Mouse (Mus musculus) ES-E14 (cell line): Measurements from ENCODE around the gene Ggt1. TPM values are rescaled to one million over a fixed set of nuclear protein-coding genes. Genes with fewer than 3 reads are reported as not detected.

ENCODE experiments used
- DNase-seq: peaks from one replicate; pipeline ENCODE4 v3.0.0-alpha.2; 2013; ENCODE audit warnings: low read depth, low spot score
- H3K27ac ChIP-seq: 2 replicates; pipeline ENCODE4 v1.5.1; 2012; ENCODE audit warnings: low read depth, mild to moderate bottlenecking, low read length, moderate library complexity, mixed read lengths; ENCODE audit not compliant: poor library complexity, insufficient read depth, severe bottlenecking
- H3K36me3 ChIP-seq: 2 replicates; pipeline ENCODE4 v1.6.1; 2012; ENCODE audit warnings: mild to moderate bottlenecking, low read length, moderate library complexity, mixed read lengths; ENCODE audit not compliant: control insufficient read depth, poor library complexity, insufficient read depth, severe bottlenecking
- H3K4me1 ChIP-seq, 2 experiments: fragments of 150-350 bp in 1 of 2; sonication (generic) in 1 of 2; 2 replicates each; pipeline ENCODE4 v1.6.1; 2012; ENCODE audit warnings: low read length in 2 of 2, mild to moderate bottlenecking in 1 of 2, mixed read lengths in 1 of 2; ENCODE audit not compliant: control insufficient read depth in 2 of 2, insufficient read depth in 2 of 2, poor library complexity in 1 of 2
- H3K4me3 ChIP-seq, 2 experiments: fragments of 150-350 bp in 1 of 2; sonication (generic) in 1 of 2; 2 replicates each; pipeline ENCODE4 v1.5.1; 2012; ENCODE audit warnings: low read length in 2 of 2, low read depth in 1 of 2, mild to moderate bottlenecking in 1 of 2, mixed read lengths in 1 of 2; ENCODE audit not compliant: insufficient read depth in 1 of 2, poor library complexity in 1 of 2, severe bottlenecking in 1 of 2
- H3K9ac ChIP-seq: 2 replicates; pipeline ENCODE4 v1.6.1; 2012; ENCODE audit warnings: low read depth, mild to moderate bottlenecking, low read length, mixed read lengths; ENCODE audit not compliant: poor library complexity, insufficient read depth, severe bottlenecking
- H3K9me3 ChIP-seq: fragments of 150-350 bp; sonication (generic); 2 replicates; pipeline ENCODE4 v1.6.1; 2012; ENCODE audit warnings: low read depth, mild to moderate bottlenecking, low read length; ENCODE audit not compliant: control insufficient read depth, insufficient read depth
- CHD2 ChIP-seq: IDR thresholded peaks from 2 replicates; pipeline ENCODE4 v1.6.1; 2014; ENCODE audit warnings: mild to moderate bottlenecking, low read depth, low read length, inconsistent platforms
- HCFC1 ChIP-seq: IDR thresholded peaks from 2 replicates; pipeline ENCODE4 v1.6.1; 2012; ENCODE audit warnings: low read length, inconsistent platforms, borderline replicate concordance; ENCODE audit not compliant: insufficient read depth
- MAFK ChIP-seq: IDR thresholded peaks from 2 replicates; pipeline ENCODE4 v1.6.1; 2014; ENCODE audit warnings: mild to moderate bottlenecking, low read depth, low read length, inconsistent platforms; ENCODE audit not compliant: insufficient read depth
- ZC3H11A ChIP-seq: IDR thresholded peaks from 2 replicates; pipeline ENCODE4 v1.6.1; 2012; ENCODE audit warnings: low read depth, mild to moderate bottlenecking, inconsistent platforms, low read length, borderline replicate concordance
- ZNF384 ChIP-seq: IDR thresholded peaks from 2 replicates; pipeline ENCODE4 v1.6.1; 2012; ENCODE audit warnings: low read depth, low read length, inconsistent platforms
- in situ Hi-C, 2 experiments: fragments of 600-800 bp; cut with MboI; formaldehyde crosslinking; loops; one replicate each; pipeline ENCODE4 v1.15.1; 2025; ENCODE audit warnings: low sequenced_read_pairs in 2 of 2, inconsistent platforms in 1 of 2; ENCODE audit not compliant: unreplicated experiment in 2 of 2
- total RNA-seq: library from RNA; depleted of rRNA; stranded (reverse); fragments of 300-350 nt; gene quantifications from 2 replicates; pipeline ENCODE4 v1.2.3, GENCODE M21; 2012

Ggt1 gene
- total RNA-seq, 1 experiment, result 23.6 TPM

- Histone ChIP-seq H3K27ac (no peak overlapping the region), H3K9me3 (no peaks in the 10 kb centered on the region), H3K36me3 (no peaks in the 10 kb centered on the region), H3K9ac (no peak overlapping the region), H3K4me1 (peaks cover 2 to 5% of the 10 kb centered on the region in 2 experiments; a peak in 3 of 4 replicates), H3K4me3 (no peak overlapping the region)
- in situ Hi-C loops, result no loop called here
- TF ChIP-seq ZC3H11A, result no peak
- no peak for TF ChIP-seq HCFC1
- TF ChIP-seq MAFK, result no peak
- no peak for TF ChIP-seq CHD2
- TF ChIP-seq ZNF384, result no peak
- DNase-seq, result no peak
Measured at GRCm38 (mm10) chr10:75570981-75571657, 9.7 kb downstream of the Ggt1 start.

- Histone ChIP-seq H3K9me3 (no peaks in the 10 kb centered on the region), H3K9ac (no peak overlapping the region), H3K4me3 (no peak overlapping the region), H3K4me1 (peaks cover 0 to 2% of the 10 kb centered on the region in 2 experiments; a peak in 2 of 4 replicates), H3K27ac (no peak overlapping the region), H3K36me3 (no peaks in the 10 kb centered on the region)
- TF ChIP-seq MAFK (no peak), ZNF384 (no peak), CHD2 (no peak), HCFC1 (no peak), ZC3H11A (no peak)
- DNase-seq, result no peak
- in situ Hi-C loops, result no loop called here
Measured at GRCm38 (mm10) chr10:75571937-75572336, 10.5 kb downstream of the Ggt1 start.

- H3K4me3 ChIP-seq, result no peak overlapping the region
- in situ Hi-C loops, result no loop called here
- no peak overlapping the region for H3K9ac ChIP-seq
- H3K4me1 ChIP-seq, result peaks cover 0 to 2% of the 10 kb centered on the region in 2 experiments; a peak in 2 of 4 replicates
- TF ChIP-seq MAFK (no peak), CHD2 (no peak), ZNF384 (no peak), ZC3H11A (no peak), HCFC1 (no peak)
- no peaks in the 10 kb centered on the region for H3K9me3 ChIP-seq
- H3K36me3 ChIP-seq, result no peaks in the 10 kb centered on the region
- no peak for DNase-seq
- H3K27ac ChIP-seq, result no peak overlapping the region
Measured at GRCm38 (mm10) chr10:75573181-75573580, 11.8 kb downstream of the Ggt1 start.

GRCm38 (mm10) chr10:75573965-75574364 lies 12.6 kb downstream of the Ggt1 start:
- Histone ChIP-seq H3K4me3 (no peak overlapping the region), H3K4me1 (peaks cover 0 to 2% of the 10 kb centered on the region in 2 experiments; a peak in 1 of 4 replicates), H3K27ac (no peak overlapping the region), H3K36me3 (peaks cover 4% of the 10 kb centered on the region; the same call in 1 of the 2 replicates), H3K9ac (no peak overlapping the region), H3K9me3 (no peaks in the 10 kb centered on the region)
- in situ Hi-C loops, result no loop called here
- no peak for DNase-seq
- TF ChIP-seq MAFK (no peak), ZNF384 (no peak)

- Histone ChIP-seq H3K4me3 (no peak overlapping the region), H3K4me1 (no peaks in the 10 kb centered on the region), H3K9ac (no peak overlapping the region), H3K27ac (no peak overlapping the region), H3K36me3 (peaks cover 4% of the 10 kb centered on the region; the same call in 1 of the 2 replicates), H3K9me3 (no peaks in the 10 kb centered on the region)
- DNase-seq, result no peak
- in situ Hi-C loops, result loop anchor here in 1 of 2 experiments (25.0 kb wide), 1 partner anchor 383 kb away; the partner anchor contains the start of gene Gm5134
- TF ChIP-seq MAFK (no peak), ZC3H11A (no peak), ZNF384 (no peak), HCFC1 (no peak), CHD2 (no peak)
Measured at GRCm38 (mm10) chr10:75579129-75579528, 17.7 kb downstream of the Ggt1 start.
